Mouse (Mus musculus): ENCODE results near the gene Gm11634. TPM values are rescaled to one million over a fixed set of nuclear protein-coding genes. Genes with fewer than 3 reads are reported as not detected.
A peak's percentile ranks its signal among the peaks of the same experiment; 100 is the strongest.
"Not testable (repeated sequence)": the region's sequence is repeated elsewhere in the genome, so short reads cannot be mapped to it uniquely, and the experiment has no call there.

Gm11634 gene
- polyA plus RNA-seq, 1 experiment from 2014 or later = not detected

- not testable (repeated sequence) for H3K36me3 ChIP-seq; H3K9ac ChIP-seq; H3K9me3 ChIP-seq; ATAC-seq (ENCODE audit: low FRiP score, low read depth); H3K4me3 ChIP-seq; H3K27me3 ChIP-seq; H3K4me1 ChIP-seq (replicated peaks); H3K27ac ChIP-seq (replicated peaks)
- 72% methylated on average over 4 of the region's 5 CpGs for WGBS
- H3K4me2 ChIP-seq = peak overlapping the region; percentile 89
These were observed 29.8 kb upstream of the Gm11634 start for GRCm38 (mm10) chr11:101628733-101629417.

GRCm38 (mm10) chr11:101627857-101628559 is 29.0 kb upstream of the Gm11634 start:
- Histone ChIP-seq H3K9me3 (no peaks in the 10 kb centered on the region), H3K27ac (replicated peaks) (peak overlapping the region; percentile 84), H3K4me1 (replicated peaks) (peaks cover 6% of the 10 kb centered on the region; the same call in 1 of the 2 replicates), H3K4me3 (peak overlapping the region; percentile 50), H3K36me3 (no peaks in the 10 kb centered on the region), H3K27me3 (no peaks in the 10 kb centered on the region), H3K4me2 (peak overlapping the region; percentile 89), H3K9ac (peak overlapping the region; percentile 49)
- WGBS = under 1% methylated on average over 33 of the region's 33 CpGs
- peak; percentile 32 for ATAC-seq (ENCODE audit: low FRiP score, low read depth)

- under 1% methylated on average over 34 of the region's 34 CpGs for WGBS
- Histone ChIP-seq H3K9ac (peak within 1 kb of the TSS; percentile 50), H3K27ac (replicated peaks) (peak within 1 kb of the TSS; percentile 84), H3K4me3 (peak within 1 kb of the TSS; percentile 50), H3K9me3 (no peaks in the 10 kb centered on the region), H3K36me3 (no peaks in the 10 kb centered on the region), H3K27me3 (no peaks in the 10 kb centered on the region), H3K4me1 (replicated peaks) (peaks cover 6% of the 10 kb centered on the region; the same call in 1 of the 2 replicates), H3K4me2 (peak within 1 kb of the TSS; percentile 89)
- peak; percentile 92 for ATAC-seq (ENCODE audit: low FRiP score, low read depth)
These were observed 28.2 kb upstream of the Gm11634 start, which contains the start of gene Rdm1 for GRCm38 (mm10) chr11:101626995-101627856. TSS of gene Rdm1 (plus strand) at chr11:101627195.

GRCm38 (mm10) chr11:101626649-101626994 is 27.6 kb upstream of the Gm11634 start:
- Histone ChIP-seq H3K36me3 (no peaks in the 10 kb centered on the region), H3K4me3 (peak overlapping the region; percentile 50), H3K9ac (peak overlapping the region; percentile 50), H3K4me1 (replicated peaks) (peaks cover 6% of the 10 kb centered on the region; the same call in 1 of the 2 replicates), H3K9me3 (no peaks in the 10 kb centered on the region), H3K4me2 (peak overlapping the region; percentile 89), H3K27me3 (no peaks in the 10 kb centered on the region), H3K27ac (replicated peaks) (peak overlapping the region; percentile 82)
- ATAC-seq (ENCODE audit: low FRiP score, low read depth) = peak; percentile 60; the same call in 1 of the 2 replicates
- WGBS = 5% methylated on average over 8 of the region's 8 CpGs

- peaks cover 18% of the 10 kb centered on the region for H3K4me1 ChIP-seq (replicated peaks)
- H3K27me3 ChIP-seq; H3K4me2 ChIP-seq; H3K4me3 ChIP-seq; H3K9ac ChIP-seq; H3K9me3 ChIP-seq; H3K36me3 ChIP-seq; H3K27ac ChIP-seq (replicated peaks); ATAC-seq (ENCODE audit: low FRiP score, low read depth): not testable (repeated sequence)
- whole genome bisulfite sequencing = 91% methylated on average over 11 of the region's 11 CpGs
These were observed 21.1 kb upstream of the Gm11634 start for GRCm38 (mm10) chr11:101620022-101620655.

- Histone ChIP-seq H3K9me3 (no peaks in the 10 kb centered on the region), H3K27ac (replicated peaks) (no peak overlapping the region), H3K9ac (no peak overlapping the region), H3K36me3 (no peaks in the 10 kb centered on the region), H3K4me3 (no peak overlapping the region), H3K4me2 (no peak overlapping the region), H3K4me1 (replicated peaks) (peaks cover 18% of the 10 kb centered on the region), H3K27me3 (no peaks in the 10 kb centered on the region)
- no peak for ATAC-seq (ENCODE audit: low FRiP score, low read depth)
- WGBS = 73% methylated on average over 3 of the region's 3 CpGs
These were observed 19.5 kb upstream of the Gm11634 start for GRCm38 (mm10) chr11:101618596-101618995.

- Histone ChIP-seq H3K27me3 (no peaks in the 10 kb centered on the region), H3K4me2 (peak overlapping the region; percentile 42), H3K4me1 (replicated peaks) (peaks cover 18% of the 10 kb centered on the region), H3K9ac (no peak overlapping the region), H3K9me3 (no peaks in the 10 kb centered on the region), H3K36me3 (no peaks in the 10 kb centered on the region), H3K4me3 (no peak overlapping the region), H3K27ac (replicated peaks) (peak overlapping the region; percentile 69)
- 2% methylated on average over 8 of the region's 8 CpGs for WGBS
- ATAC-seq (ENCODE audit: low FRiP score, low read depth) = peak; percentile 64; the same call in 1 of the 2 replicates
These were observed 18.8 kb upstream of the Gm11634 start for GRCm38 (mm10) chr11:101617849-101618248.

GRCm38 (mm10) chr11:101616948-101617767 is 18.1 kb upstream of the Gm11634 start:
- Histone ChIP-seq H3K4me1 (replicated peaks) (peaks cover 18% of the 10 kb centered on the region), H3K4me2 (peak overlapping the region; percentile 42), H3K27ac (replicated peaks) (peak overlapping the region; percentile 69), H3K9ac (no peak overlapping the region), H3K36me3 (no peaks in the 10 kb centered on the region), H3K4me3 (no peak overlapping the region), H3K9me3 (no peaks in the 10 kb centered on the region), H3K27me3 (no peaks in the 10 kb centered on the region)
- WGBS = 16% methylated on average over 18 of the region's 18 CpGs
- ATAC-seq (ENCODE audit: low FRiP score, low read depth) = no peak

GRCm38 (mm10) chr11:101616104-101616503 is 17.0 kb upstream of the Gm11634 start:
- Histone ChIP-seq H3K4me1 (replicated peaks) (peaks cover 18% of the 10 kb centered on the region), H3K27ac (replicated peaks) (no peak overlapping the region), H3K9me3 (no peaks in the 10 kb centered on the region), H3K4me2 (no peak overlapping the region), H3K9ac (no peak overlapping the region), H3K36me3 (no peaks in the 10 kb centered on the region), H3K27me3 (no peaks in the 10 kb centered on the region), H3K4me3 (no peak overlapping the region)
- WGBS = 91% methylated on average over 8 of the region's 8 CpGs
- no peak for ATAC-seq (ENCODE audit: low FRiP score, low read depth)

GRCm38 (mm10) chr11:101615380-101615779 is 16.3 kb upstream of the Gm11634 start:
- Histone ChIP-seq H3K27me3 (no peaks in the 10 kb centered on the region), H3K36me3 (no peaks in the 10 kb centered on the region)
- WGBS = 82% methylated on average over 6 of the region's 6 CpGs

GRCm38 (mm10) chr11:101614116-101614515 is 15.1 kb upstream of the Gm11634 start:
- H3K9ac ChIP-seq = no peak overlapping the region
- H3K4me2 ChIP-seq = no peak overlapping the region
- H3K27me3 ChIP-seq = no peaks in the 10 kb centered on the region
- H3K9me3 ChIP-seq = no peaks in the 10 kb centered on the region
- peaks cover 18% of the 10 kb centered on the region for H3K4me1 ChIP-seq (replicated peaks)
- H3K36me3 ChIP-seq = no peaks in the 10 kb centered on the region
- H3K27ac ChIP-seq (replicated peaks) = no peak overlapping the region
- 65% methylated on average over 4 of the region's 4 CpGs for WGBS
- no peak for ATAC-seq (ENCODE audit: low FRiP score, low read depth)
- H3K4me3 ChIP-seq = no peak overlapping the region

More at GRCm38 (mm10) chr11:101615380-101615779, 16.3 kb upstream of the Gm11634 start:
- no peak for ATAC-seq (ENCODE audit: low FRiP score, low read depth)
- Histone ChIP-seq H3K4me3 (no peak overlapping the region), H3K27ac (replicated peaks) (no peak overlapping the region), H3K9me3 (no peaks in the 10 kb centered on the region), H3K9ac (no peak overlapping the region), H3K4me1 (replicated peaks) (peaks cover 18% of the 10 kb centered on the region), H3K4me2 (no peak overlapping the region)

All from hindbrain, embryonic 15.5 days (tissue).